In the genomic region with DNA sequence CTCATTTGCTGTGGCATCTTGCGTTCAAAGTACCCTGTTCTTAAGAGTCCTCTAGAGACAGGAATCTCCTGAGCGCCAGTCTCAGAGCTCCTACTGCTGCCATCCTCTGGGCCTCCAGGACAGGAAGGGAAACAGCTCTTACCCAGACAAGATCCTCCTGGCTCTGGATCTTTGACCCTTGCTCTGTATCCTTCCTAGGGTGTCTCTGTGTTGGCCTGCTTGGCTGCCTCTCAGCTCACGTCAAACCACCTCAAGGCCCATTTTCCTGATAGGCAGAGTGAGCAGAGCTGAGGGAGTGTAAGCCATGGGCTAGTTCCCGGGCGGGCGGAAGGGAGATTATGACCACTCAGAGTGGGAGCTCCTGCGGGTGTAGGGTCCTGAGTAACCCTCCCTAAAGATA, we compare ENCODE assay signal across 8 mouse cellular contexts. TPM values are rescaled to one million over a fixed set of nuclear protein-coding genes. Genes with fewer than 3 reads are reported as not detected.
DNase-seq lines count a peak whose midpoint lies in the region; ATAC-seq and TF ChIP-seq lines count a peak whose summit lies in the region.

No protein-coding gene starts in this region.

- intact Hi-C loops in left cerebral cortex, postnatal 36 days (cut with DNase I): loop anchor here (5.0 kb wide), 1 partner anchor 139 kb away; no protein-coding TSS in a partner anchor

- H3K4me1 ChIP-seq in lung, embryonic 14.5 days (ENCODE audit: insufficient read depth): peaks cover 7% of the 10 kb centered on the region; the same call in 1 of the 2 replicates
- peaks cover 9% of the 10 kb centered on the region for H3K4me1 ChIP-seq in forebrain, embryonic 11.5 days (replicated peaks; ENCODE audit: control insufficient read depth, insufficient read depth, low read length)
- peaks cover 15% of the 10 kb centered on the region for H3K4me1 ChIP-seq in neural tube, embryonic 15.5 days

- peak overlapping the region; percentile 77 for H3K9ac ChIP-seq in lung, embryonic 14.5 days
- H3K9ac ChIP-seq in forebrain, embryonic 11.5 days (ENCODE audit: low read length): peak overlapping the region; percentile 57
- peak overlapping the region; percentile 57; the same call in 1 of the 2 replicates for H3K9ac ChIP-seq in neural tube, embryonic 15.5 days (replicated peaks)

- peaks cover 45% of the 10 kb centered on the region for H3K36me3 ChIP-seq in lung, embryonic 14.5 days (ENCODE audit: insufficient read depth)
- H3K36me3 ChIP-seq in forebrain, embryonic 11.5 days (ENCODE audit: control insufficient read depth, insufficient read depth, low read length): peaks cover 3% of the 10 kb centered on the region; the same call in 1 of the 2 replicates
- H3K36me3 ChIP-seq in neural tube, embryonic 15.5 days: peaks cover 30% of the 10 kb centered on the region

- peak overlapping the region; percentile 97 for H3K4me2 ChIP-seq in lung, embryonic 14.5 days
- H3K4me2 ChIP-seq in forebrain, embryonic 11.5 days (ENCODE audit: low read depth, low read length, severe bottlenecking): peak overlapping the region; percentile 88
- H3K4me2 ChIP-seq in neural tube, embryonic 15.5 days: peak overlapping the region; percentile 75

- H3K9me3 ChIP-seq in lung, embryonic 14.5 days (ENCODE audit: low read depth, low read length): no peaks in the 10 kb centered on the region
- no peaks in the 10 kb centered on the region for H3K9me3 ChIP-seq in forebrain, embryonic 11.5 days (ENCODE audit: control insufficient read depth, low read length)
- no peaks in the 10 kb centered on the region for H3K9me3 ChIP-seq in neural tube, embryonic 15.5 days (replicated peaks)

- peak overlapping the region; percentile 62 for H3K4me3 ChIP-seq in lung, embryonic 14.5 days (ENCODE audit: low read depth, low read length)
- H3K4me3 ChIP-seq in forebrain, embryonic 11.5 days (ENCODE audit: low read depth, low read length): peak overlapping the region; percentile 40
- peak overlapping the region; percentile 42; the same call in 1 of the 2 replicates for H3K4me3 ChIP-seq in neural tube, embryonic 15.5 days (replicated peaks)

- no peak for TF ChIP-seq CTCF in lung, embryonic 14.5 days (IDR thresholded peaks at IDR 0.05; ENCODE audit: low read depth)

- no peak for ATAC-seq in lung, embryonic 14.5 days (ENCODE audit: insufficient read depth)
- no peak for ATAC-seq in forebrain, embryonic 11.5 days (replicated peaks; ENCODE audit: low FRiP score)
- no peak for ATAC-seq in neural tube, embryonic 15.5 days (ENCODE audit: low FRiP score)

- WGBS in lung, embryonic 14.5 days: 61% methylated on average over 7 of the region's 7 CpGs
- 52% methylated on average over 7 of the region's 7 CpGs for WGBS in forebrain, embryonic 11.5 days
- WGBS in neural tube, embryonic 15.5 days: 71% methylated on average over 7 of the region's 7 CpGs

- no peak for DNase-seq in lung, embryonic 14.5 days
- no peak for DNase-seq in lung, postnatal 25 days (ENCODE audit: low spot score)
- no peak for DNase-seq in forebrain, embryonic 11.5 days (ENCODE audit: low spot score)
- DNase-seq in kidney, postnatal 10 days: peak; percentile 30
- DNase-seq in right cerebral cortex, postnatal 10 days (ENCODE audit: low spot score in 2 of 2): no peak
- no peak for DNase-seq in right cerebral cortex, adult 18-20 months
- DNase-seq in left cerebral cortex, postnatal 36 days (ENCODE audit: low spot score in 2 of 2): no peak

- no peak overlapping the region for H3K27ac ChIP-seq in lung, embryonic 14.5 days (ENCODE audit: low read depth)
- H3K27ac ChIP-seq in forebrain, embryonic 11.5 days (ENCODE audit: low read depth, low read length): no peak overlapping the region
- H3K27ac ChIP-seq in neural tube, embryonic 15.5 days (replicated peaks): no peak overlapping the region

- no peaks in the 10 kb centered on the region for H3K27me3 ChIP-seq in lung, embryonic 14.5 days (ENCODE audit: insufficient read depth, low read length)
- no peaks in the 10 kb centered on the region for H3K27me3 ChIP-seq in forebrain, embryonic 11.5 days (ENCODE audit: control insufficient read depth, insufficient read depth, low read length)
- no peaks in the 10 kb centered on the region for H3K27me3 ChIP-seq in neural tube, embryonic 15.5 days (replicated peaks)

RNA-seq across cellular contexts. Expression of a gene that starts 1.0 kb away (rescaled TPM):
- polyA plus RNA-seq in lung, embryonic 14.5 days (2014; fragmentation: Nextera tagmentation; extraction: Ambion mirVana): 35.9 and 43.5 TPM in 2 replicates
- polyA plus RNA-seq in forebrain, embryonic 11.5 days (2014; fragmentation: Nextera tagmentation; extraction: Ambion mirVana): 17.6 and 21.1 TPM in 2 replicates
- 15.3 and 17.2 TPM in 2 replicates for polyA plus RNA-seq in neural tube, embryonic 15.5 days (2015; fragmentation: Nextera tagmentation; extraction: Ambion mirVana)
- total RNA-seq in left cerebral cortex, postnatal 36 days (2021): 10 to 100 TPM; 18.1 to 19.5 TPM

RNA-seq across cellular contexts. Expression of a gene that starts 19.5 kb away (rescaled TPM):
- 124 and 127 TPM in 2 replicates for polyA plus RNA-seq in lung, embryonic 14.5 days (2014; fragmentation: Nextera tagmentation; extraction: Ambion mirVana)
- polyA plus RNA-seq in forebrain, embryonic 11.5 days (2014; fragmentation: Nextera tagmentation; extraction: Ambion mirVana): 159 and 165 TPM in 2 replicates
- polyA plus RNA-seq in neural tube, embryonic 15.5 days (2015; fragmentation: Nextera tagmentation; extraction: Ambion mirVana): 100 and 104 TPM in 2 replicates
- 10 to 100 TPM; 78.8 to 80.1 TPM for total RNA-seq in left cerebral cortex, postnatal 36 days (2021)

RNA-seq across cellular contexts. Expression of a gene that starts 29.3 kb away (rescaled TPM):
- 17.1 and 18.2 TPM in 2 replicates for polyA plus RNA-seq in lung, embryonic 14.5 days (2014; fragmentation: Nextera tagmentation; extraction: Ambion mirVana)
- 16.3 and 20.4 TPM in 2 replicates for polyA plus RNA-seq in forebrain, embryonic 11.5 days (2014; fragmentation: Nextera tagmentation; extraction: Ambion mirVana)
- 31.9 and 35.6 TPM in 2 replicates for polyA plus RNA-seq in neural tube, embryonic 15.5 days (2015; fragmentation: Nextera tagmentation; extraction: Ambion mirVana)
- total RNA-seq in left cerebral cortex, postnatal 36 days (2021): 10 to 100 TPM in 1 of 2 experiments, 1 to 10 TPM in 1; 9.9 to 11.1 TPM

RNA-seq across cellular contexts. Expression of a gene that starts 29.6 kb away (rescaled TPM):
- 152 TPM in 2 replicates for polyA plus RNA-seq in lung, embryonic 14.5 days (2014; fragmentation: Nextera tagmentation; extraction: Ambion mirVana)
- polyA plus RNA-seq in forebrain, embryonic 11.5 days (2014; fragmentation: Nextera tagmentation; extraction: Ambion mirVana): 117 and 121 TPM in 2 replicates
- 118 and 137 TPM in 2 replicates for polyA plus RNA-seq in neural tube, embryonic 15.5 days (2015; fragmentation: Nextera tagmentation; extraction: Ambion mirVana)
- 100 to 1,000 TPM; 184 to 206 TPM for total RNA-seq in left cerebral cortex, postnatal 36 days (2021)

RNA-seq across cellular contexts. Expression of a gene that starts 50.5 kb away (rescaled TPM):
- 0.47 and 0.60 TPM in 2 replicates for polyA plus RNA-seq in lung, embryonic 14.5 days (2014; fragmentation: Nextera tagmentation; extraction: Ambion mirVana)
- polyA plus RNA-seq in forebrain, embryonic 11.5 days (2014; fragmentation: Nextera tagmentation; extraction: Ambion mirVana): 0.53 and 0.75 TPM in 2 replicates
- 0.19 and 0.89 TPM in 2 replicates for polyA plus RNA-seq in neural tube, embryonic 15.5 days (2015; fragmentation: Nextera tagmentation; extraction: Ambion mirVana)
- total RNA-seq in left cerebral cortex, postnatal 36 days (2021): 1 to 10 TPM in 1 of 2 experiments, under 1 TPM in 1; 0.39 to 1.9 TPM
